Mouse (Mus musculus): ENCODE data around the gene Nadk.

GRCm38 (mm10) chr4:155525751-155526150 is 36.4 kb upstream of the Nadk start:
- TF ChIP-seq POLR2A (IDR thresholded peaks at IDR 0.05; ENCODE audit: borderline replicate concordance, extremely low read depth, insufficient read depth, insufficient read length, poor library complexity, severe bottlenecking) (no peak), CTCF (IDR thresholded peaks at IDR 0.05; ENCODE audit: borderline replicate concordance, extremely low read depth, insufficient read depth, insufficient read length) (no peak)
